Mouse (Mus musculus) lung, adult 2 months (tissue): ENCODE data around the gene Arf6. TPM values are rescaled to one million over a fixed set of nuclear protein-coding genes. Genes with fewer than 3 reads are reported as not detected.
"Not testable (repeated sequence)": the region's sequence is repeated elsewhere in the genome, so short reads cannot be mapped to it uniquely, and the experiment has no call there.

Experiments used
- DNase-seq: peaks from one replicate; pipeline ENCODE4 v3.0.0; 2022
- H3K4me1 ChIP-seq: fragments of 200-500 bp; 2 replicates; pipeline ENCODE4 v1.6.1; 2011; ENCODE audit warnings: low read length; ENCODE audit not compliant: control insufficient read depth, insufficient read depth
- H3K4me3 ChIP-seq: fragments of 200-500 bp; replicated peaks from 2 replicates; pipeline ENCODE3; 2011; ENCODE audit warnings: low read depth, mild to moderate bottlenecking, control low read depth, low read length; ENCODE audit errors: extremely low read depth
- CTCF ChIP-seq: fragments of 200-500 bp; IDR thresholded peaks from 2 replicates; pipeline ENCODE4 v1.5.1; 2011; ENCODE audit warnings: mild to moderate bottlenecking, low read length, control low read depth; ENCODE audit not compliant: insufficient read depth
- POLR2A ChIP-seq: fragments of 200-500 bp; IDR thresholded peaks from 2 replicates; pipeline ENCODE4 v1.6.1; 2011; ENCODE audit warnings: low read depth, mild to moderate bottlenecking, control low read depth, low read length, borderline replicate concordance; ENCODE audit errors: extremely low read depth
- WGBS: fragments of 180-500 bp; shearing (Covaris S2); methylation state at CpG from one replicate; pipeline ENCODE4 v1.1.7; 2018; 5-methylcytosine and 5-hydroxymethylcytosine counted together
- polyA plus RNA-seq: library from polyadenylated mRNA; depleted of rRNA; stranded (reverse); fragments of >200 nt; gene quantifications from 2 replicates; pipeline ENCODE4 v1.2.3, GENCODE M21; 2012

Arf6 gene
- polyA plus RNA-seq, 1 experiment: 164 TPM

- WGBS: 62% methylated on average over 6 of the region's 6 CpGs
- no peak for DNase-seq
- no peaks in the 10 kb centered on the region; the same call in 1 of the 2 replicates for H3K4me1 ChIP-seq
- H3K4me3 ChIP-seq: no peak overlapping the region
- TF ChIP-seq POLR2A (no peak), CTCF (no peak)
Measured at GRCm38 (mm10) chr12:69385542-69386280, 13.8 kb downstream of the Arf6 start.

DNA sequence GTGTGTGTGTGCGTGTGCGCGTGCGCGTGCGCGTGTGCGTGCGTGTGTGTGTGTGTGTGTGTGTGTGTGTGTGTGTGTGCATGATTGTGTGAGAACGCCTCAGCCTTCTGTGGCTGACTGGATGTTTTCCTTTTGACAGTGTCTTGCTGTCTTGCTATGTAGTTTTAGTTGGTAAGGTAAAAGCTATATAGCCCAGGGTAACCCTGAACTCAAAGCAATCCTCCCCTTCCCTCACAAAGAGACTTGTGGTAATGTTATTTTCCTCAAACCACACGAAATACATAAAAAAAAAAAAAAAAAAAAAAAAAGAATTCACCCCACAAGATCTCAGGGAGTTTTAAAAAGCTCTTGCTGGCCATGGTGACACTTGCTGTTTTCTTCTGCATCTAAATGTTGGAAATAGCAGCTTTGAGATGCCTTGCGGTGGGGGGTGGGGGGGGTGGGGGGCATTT lies 14.4 kb downstream of the Arf6 start:
- not testable (repeated sequence) for DNase-seq, H3K4me1 ChIP-seq, H3K4me3 ChIP-seq
- 69% methylated on average over 12 of the region's 12 CpGs for WGBS

- H3K4me1 ChIP-seq: no peaks in the 10 kb centered on the region; the same call in 1 of the 2 replicates
- no peak overlapping the region for H3K4me3 ChIP-seq
- TF ChIP-seq CTCF (no peak), POLR2A (no peak)
- WGBS: 91% methylated on average over 10 of the region's 10 CpGs
- no peak for DNase-seq
Measured at GRCm38 (mm10) chr12:69388321-69388869, 16.4 kb downstream of the Arf6 start.

DNA sequence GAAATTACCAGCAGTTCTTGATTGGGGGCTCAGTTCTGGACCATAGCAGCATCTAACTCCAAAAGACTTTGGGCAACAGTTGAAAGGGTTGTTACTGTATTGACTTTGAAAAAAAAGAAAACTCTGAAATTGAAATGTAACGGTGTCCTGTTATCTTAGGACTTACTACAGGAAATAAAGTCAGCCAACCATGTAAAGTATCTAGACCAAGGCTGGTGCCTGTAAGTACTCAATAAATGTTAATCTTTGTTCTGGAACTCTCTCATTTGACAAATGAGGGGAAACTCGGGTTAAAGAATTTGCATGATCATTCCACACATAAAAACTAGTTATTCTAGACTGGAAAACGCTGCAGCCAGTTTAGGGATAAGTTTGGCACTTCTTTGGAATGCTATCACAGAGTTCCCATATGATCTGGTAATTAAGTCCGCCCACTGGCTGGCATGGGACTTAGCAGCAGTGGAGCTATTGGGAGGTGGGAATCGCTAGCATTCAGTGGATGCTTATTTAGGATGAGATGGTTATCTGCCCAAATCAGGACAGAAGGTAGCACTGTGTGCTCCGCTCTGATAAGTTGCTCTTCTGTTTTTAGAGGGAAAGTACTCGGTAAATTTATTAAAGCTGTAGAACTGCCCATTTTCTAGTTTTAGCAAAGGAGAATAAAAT lies 17.5 kb downstream of the Arf6 start:
- WGBS: 57% methylated on average over 7 of the region's 7 CpGs
- Histone ChIP-seq H3K4me1 (no peaks in the 10 kb centered on the region; the same call in 1 of the 2 replicates), H3K4me3 (no peak overlapping the region)
- DNase-seq: no peak
- no peak for TF ChIP-seq CTCF
- TF ChIP-seq POLR2A: no peak

GRCm38 (mm10) chr12:69390000-69390698 lies 18.2 kb downstream of the Arf6 start:
- WGBS: 65% methylated on average over 7 of the region's 7 CpGs
- TF ChIP-seq CTCF: no peak
- no peak for TF ChIP-seq POLR2A
- H3K4me3 ChIP-seq: no peak overlapping the region
- no peaks in the 10 kb centered on the region; the same call in 1 of the 2 replicates for H3K4me1 ChIP-seq
- DNase-seq: no peak

- no peak for DNase-seq
- Histone ChIP-seq H3K4me3 (no peak overlapping the region), H3K4me1 (no peaks in the 10 kb centered on the region; the same call in 1 of the 2 replicates)
- WGBS: 71% methylated on average over 10 of the region's 10 CpGs
- TF ChIP-seq CTCF (no peak), POLR2A (no peak)
Measured at GRCm38 (mm10) chr12:69393076-69393475, 21.1 kb downstream of the Arf6 start.

- no peak for TF ChIP-seq POLR2A
- TF ChIP-seq CTCF: no peak
- 84% methylated on average over 6 of the region's 6 CpGs for WGBS
- no peak for DNase-seq
- H3K4me1 ChIP-seq: no peaks in the 10 kb centered on the region; the same call in 1 of the 2 replicates
- no peak overlapping the region for H3K4me3 ChIP-seq
Measured at GRCm38 (mm10) chr12:69394456-69394855, 22.5 kb downstream of the Arf6 start.

DNA sequence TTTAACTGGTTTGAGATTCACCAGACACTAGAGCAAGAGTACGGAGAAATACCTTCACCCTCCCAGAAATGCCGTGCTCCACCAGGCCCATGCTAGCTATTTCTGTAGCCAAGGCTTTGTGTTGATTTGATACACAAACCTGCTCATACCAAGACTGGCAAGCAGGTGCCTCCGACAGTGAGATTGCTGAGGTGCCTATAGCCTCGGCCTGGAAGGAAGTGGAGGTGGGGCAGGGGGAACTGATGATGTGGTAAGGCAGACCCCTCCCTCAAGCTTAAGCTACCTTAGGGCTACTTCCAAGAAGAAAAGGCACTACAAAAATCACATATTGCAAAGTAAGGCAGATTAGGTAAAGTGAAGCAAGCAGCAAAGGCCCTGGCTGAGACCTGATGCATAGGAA lies 28.4 kb downstream of the Arf6 start:
- Histone ChIP-seq H3K4me3 (no peak overlapping the region), H3K4me1 (peaks cover 8% of the 10 kb centered on the region; the same call in 1 of the 2 replicates)
- TF ChIP-seq CTCF (no peak), POLR2A (no peak)
- 82% methylated on average over 4 of the region's 4 CpGs for WGBS
- no peak for DNase-seq

- 6% methylated on average over 2 of the region's 2 CpGs for WGBS
- no peak overlapping the region for H3K4me3 ChIP-seq
- H3K4me1 ChIP-seq: peaks cover 8% of the 10 kb centered on the region; the same call in 1 of the 2 replicates
- no peak for DNase-seq
- no peak for TF ChIP-seq CTCF
- no peak for TF ChIP-seq POLR2A
Measured at GRCm38 (mm10) chr12:69400871-69401286, 28.9 kb downstream of the Arf6 start.
